Mouse (Mus musculus) cerebellum, adult 2 months (tissue): ENCODE measurements around the gene Kdm5b.

ENCODE experiments used
- CTCF ChIP-seq: fragments of 200-500 bp; IDR thresholded peaks from 2 replicates; pipeline ENCODE4 v1.5.1; 2011; ENCODE audit warnings: low read depth, mild to moderate bottlenecking, control low read depth, low read length, moderate library complexity, borderline replicate concordance; ENCODE audit not compliant: insufficient read depth
- POLR2A ChIP-seq: fragments of 200-500 bp; IDR thresholded peaks from 2 replicates; pipeline ENCODE4 v1.6.1; 2011; ENCODE audit warnings: low read length, control low read depth, borderline replicate concordance; ENCODE audit not compliant: insufficient read depth

DNA sequence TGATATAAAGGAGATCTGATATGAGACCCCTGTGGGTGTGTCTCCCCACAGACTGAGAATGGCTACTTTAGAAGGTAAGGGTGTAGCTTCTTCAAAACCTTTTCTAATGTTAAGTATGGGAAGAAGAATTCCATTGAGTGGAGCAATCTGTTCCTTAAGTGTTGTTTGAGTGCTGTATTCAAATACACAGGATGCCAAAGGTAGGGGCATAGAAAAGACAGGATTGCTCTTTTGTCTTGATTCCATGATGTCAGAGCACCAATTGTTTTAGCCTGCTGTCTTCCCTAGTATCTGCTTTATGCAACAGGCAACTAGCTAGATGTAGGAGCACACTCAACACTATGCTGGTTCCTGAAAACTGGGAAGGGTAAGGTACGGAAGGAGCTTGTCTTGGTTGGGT lies 24.9 kb upstream of the Kdm5b start:
- TF ChIP-seq CTCF (no peak), POLR2A (no peak)
